Mouse (Mus musculus) adrenal gland, adult (tissue): Measurements from ENCODE around the gene Abcc5.
"Not testable (repeated sequence)": the region's sequence is repeated elsewhere in the genome, so short reads cannot be mapped to it uniquely, and the experiment has no call there.

Experiments used
- DNase-seq, 2 experiments: peaks; one replicate each; pipeline ENCODE4 v3.0.0; 2022 to 2023; ENCODE audit warnings: low spot score in 1 of 2; ENCODE audit not compliant: inconsistent age in 2 of 2

The Abcc5 gene

DNA sequence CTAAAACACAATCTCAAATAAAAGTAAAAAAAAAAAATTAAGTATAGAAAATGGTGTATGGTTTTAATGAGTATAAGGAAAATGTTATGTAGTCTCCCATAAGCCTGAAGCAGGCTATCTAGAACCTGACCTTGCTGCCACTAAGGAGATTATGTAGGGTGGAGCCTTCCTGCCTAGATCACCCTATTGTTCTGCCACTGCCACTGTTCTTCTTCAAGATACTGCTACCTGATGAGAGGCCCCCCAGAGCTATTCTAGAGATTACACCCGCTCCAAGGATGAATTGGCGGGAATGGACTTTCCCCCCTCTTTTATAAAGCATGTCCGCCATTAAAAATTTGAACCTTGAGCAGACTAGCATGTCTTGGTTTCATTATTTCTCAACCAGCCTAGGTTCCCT is 64.7 kb downstream of the Abcc5 start:
- DNase-seq: not testable (repeated sequence)

DNA sequence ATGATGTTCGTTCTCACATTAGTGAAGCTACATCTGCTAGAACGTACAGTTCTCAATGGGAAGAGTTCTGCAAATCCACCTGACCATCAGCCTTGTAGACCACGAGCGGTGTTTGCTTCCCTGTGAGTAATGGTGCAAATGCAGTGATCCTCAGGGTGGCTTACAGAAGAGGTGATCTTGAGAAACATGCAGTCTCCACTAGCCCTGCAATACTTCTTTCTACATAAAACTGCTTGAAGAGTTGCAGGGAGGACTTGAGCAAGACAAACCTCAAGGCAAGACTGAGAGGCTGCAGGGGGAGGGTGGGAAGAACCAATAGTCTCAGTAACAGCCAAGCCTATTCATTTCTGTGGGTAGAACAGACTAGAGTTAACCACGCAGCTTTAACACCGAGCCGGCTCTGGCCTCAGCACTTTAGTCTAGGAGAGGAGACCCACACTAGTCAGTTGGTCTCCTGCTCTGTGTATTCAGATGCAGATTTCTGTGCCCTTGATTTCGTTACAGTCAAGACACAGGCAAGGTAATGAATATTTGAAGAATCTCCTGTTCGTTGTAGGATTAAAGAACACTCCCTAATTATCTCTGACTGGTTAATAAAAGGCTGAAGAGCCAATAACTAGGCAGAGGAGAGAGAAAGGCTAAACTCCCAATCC is 66.4 kb downstream of the Abcc5 start:
- no peak for DNase-seq

GRCm38 (mm10) chr16:20357837-20358236 is 68.4 kb downstream of the Abcc5 start:
- no peak for DNase-seq

DNA sequence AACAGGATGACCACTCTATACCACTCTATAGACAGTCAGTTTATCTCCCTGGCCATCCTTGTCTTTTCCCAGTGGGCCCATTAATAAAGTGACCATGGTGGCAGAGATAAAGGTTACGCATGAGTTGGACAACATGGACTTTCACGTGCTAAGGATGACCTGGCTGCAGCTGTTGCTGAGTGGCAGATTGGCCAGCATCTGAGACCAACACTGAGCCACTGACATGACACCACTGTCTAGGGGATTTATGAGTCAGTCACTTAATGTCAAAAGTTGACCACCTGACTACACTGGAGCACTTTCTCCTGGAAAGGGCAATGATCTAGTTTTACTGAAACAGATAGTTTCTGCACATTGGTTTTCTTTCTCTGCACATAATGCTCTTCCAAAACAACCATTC is 71.4 kb downstream of the Abcc5 start:
- no peak for DNase-seq

DNA sequence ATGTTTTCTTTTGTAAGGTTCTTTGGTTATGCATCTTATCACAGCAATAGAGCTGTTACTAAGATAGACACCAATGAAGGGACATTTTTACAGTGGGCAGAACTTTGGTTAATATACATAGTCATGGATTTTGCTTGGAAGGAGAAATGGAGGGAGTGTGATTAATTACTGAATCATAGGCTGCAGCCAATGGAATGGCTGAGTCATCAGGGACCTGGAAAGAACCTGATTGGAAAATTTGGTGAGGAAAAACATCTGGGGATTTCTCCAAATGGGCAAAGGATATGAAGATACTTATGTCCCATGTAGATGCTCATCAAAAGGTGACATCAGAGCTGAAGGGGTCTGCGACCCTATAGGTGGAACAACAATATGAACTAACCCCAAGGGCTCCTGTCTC is 72.2 kb downstream of the Abcc5 start:
- peak in 1 of 2 experiments; percentile 46 for DNase-seq

DNA sequence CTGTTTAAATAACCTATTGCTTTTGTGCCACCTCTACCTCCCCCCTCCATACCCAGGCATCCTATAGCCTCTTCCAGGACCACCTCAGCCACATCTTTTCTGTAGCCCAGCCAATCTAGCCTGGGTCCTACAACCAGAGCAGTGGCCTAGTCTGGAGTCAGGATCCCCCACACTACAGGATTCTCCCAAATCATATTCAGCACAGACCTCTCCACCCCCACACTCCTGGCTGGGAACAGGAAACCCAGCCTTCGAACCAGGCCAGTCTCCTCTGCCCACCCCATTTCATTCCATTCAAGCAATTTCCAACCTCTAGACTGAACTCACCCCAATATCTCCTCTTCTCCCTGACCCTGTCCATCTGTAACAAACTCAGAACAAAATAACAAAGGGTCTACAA is 80.7 kb downstream of the Abcc5 start:
- DNase-seq: no peak

- DNase-seq: no peak
These were observed 87.6 kb downstream of the Abcc5 start for GRCm38 (mm10) chr16:20338616-20339015.

DNA sequence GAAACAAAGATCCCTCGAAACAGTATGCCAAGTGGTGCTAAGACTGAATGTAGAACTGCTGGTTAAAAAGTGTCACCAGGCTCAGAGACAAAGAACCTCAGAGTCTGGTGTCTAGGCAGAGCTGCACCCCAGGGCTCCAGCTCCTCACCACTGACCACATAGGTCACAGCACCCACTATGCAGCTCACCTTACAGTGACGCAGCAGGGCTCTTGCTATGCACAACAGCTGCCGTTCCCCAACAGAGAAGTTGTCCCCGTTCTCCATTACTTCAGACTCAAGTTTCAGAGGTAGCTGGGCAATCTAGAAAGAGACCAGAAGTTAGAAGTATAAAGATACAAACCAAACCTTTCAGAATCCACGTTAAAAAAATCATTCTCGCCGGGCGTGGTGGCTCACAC is 91.3 kb downstream of the Abcc5 start:
- no peak for DNase-seq

- DNase-seq: no peak
These were observed 97.9 kb downstream of the Abcc5 start for GRCm38 (mm10) chr16:20328306-20328705.

GRCm38 (mm10) chr16:20325286-20325685 is 100.9 kb downstream of the Abcc5 start, which contains the start of gene Cyp2ab1:
Gene Cyp2ab1 (minus strand): TSS chr16:20325404.
- no peak for DNase-seq

DNA sequence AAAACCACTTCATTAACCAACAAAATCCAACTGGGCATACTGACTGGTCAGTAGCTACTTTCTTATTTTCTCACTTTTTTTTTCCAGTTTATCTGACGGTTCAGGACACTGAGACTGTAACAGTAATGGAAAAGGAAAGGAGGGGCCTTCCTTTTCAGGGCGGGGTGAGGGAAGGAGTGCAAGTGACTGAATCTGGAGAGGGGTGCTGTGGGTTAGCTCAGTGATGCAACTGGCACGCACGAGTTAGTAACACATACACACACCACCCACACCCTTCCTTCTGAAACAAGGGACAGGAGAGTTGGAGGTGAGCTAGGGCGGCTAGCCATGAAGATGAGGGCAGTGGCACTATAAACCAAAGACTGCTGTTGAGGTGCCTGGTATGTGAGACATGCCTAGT is 102.3 kb downstream of the Abcc5 start:
- DNase-seq: no peak

DNA sequence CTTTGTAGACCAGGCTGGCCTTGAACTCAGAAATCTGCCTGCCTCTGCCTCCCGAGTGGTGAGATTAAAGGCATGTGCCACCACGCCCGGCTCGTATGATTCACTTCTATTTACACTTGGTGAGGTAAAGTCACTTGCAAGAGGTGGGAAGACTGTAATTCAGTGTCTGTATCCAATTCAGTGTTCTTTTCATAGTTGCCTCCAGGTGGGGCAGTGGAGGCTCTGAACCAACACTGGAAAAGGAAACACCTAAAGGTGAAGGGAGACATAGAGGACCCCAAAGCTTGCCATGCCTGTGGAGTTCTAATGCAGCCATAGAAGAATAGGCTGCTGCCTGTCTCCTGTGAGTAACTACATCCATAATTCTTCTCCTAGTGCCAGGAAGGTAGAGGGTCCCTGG is 103.9 kb downstream of the Abcc5 start:
- no peak for DNase-seq

DNA sequence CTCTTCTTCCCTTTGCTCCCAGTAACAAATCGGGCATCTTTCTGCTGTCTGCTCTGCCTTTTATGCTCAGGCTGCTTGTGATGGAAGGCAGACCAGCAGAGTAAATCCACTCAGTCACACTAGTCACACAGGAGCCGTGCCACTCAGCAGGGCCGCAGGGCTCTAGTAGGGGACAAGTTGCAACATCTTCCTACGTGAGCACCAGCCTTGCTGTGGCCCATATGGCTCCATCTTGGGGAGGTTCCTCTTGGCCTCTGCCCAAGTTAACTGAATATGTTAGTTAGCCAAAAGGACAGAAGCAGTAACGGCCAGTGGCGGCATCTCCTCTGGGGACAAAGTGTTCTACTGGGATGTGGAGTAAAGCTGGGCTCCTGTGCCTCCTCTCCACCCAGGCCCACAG is 109.4 kb downstream of the Abcc5 start:
- DNase-seq: no peak

DNA sequence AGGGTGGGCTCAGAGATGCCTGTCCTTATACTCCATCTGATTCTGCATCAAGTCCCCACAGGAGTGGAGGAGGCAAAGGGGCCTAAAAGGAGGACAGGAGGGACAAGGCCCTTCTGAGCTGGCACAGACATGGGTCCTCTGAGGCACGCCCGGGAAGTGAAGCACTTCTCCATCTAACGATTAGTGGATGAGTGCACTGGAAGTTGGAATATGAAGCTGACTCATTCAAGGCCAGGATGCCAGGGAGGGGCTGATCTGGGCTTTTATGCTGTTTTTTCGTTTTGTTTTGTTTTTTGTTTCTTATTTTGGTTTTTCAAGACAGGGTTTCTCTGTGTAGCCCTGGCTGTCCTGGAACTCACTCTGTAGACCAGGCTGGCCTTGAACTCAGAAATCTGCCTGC is 110.9 kb downstream of the Abcc5 start:
- peak in 1 of 2 experiments; percentile 60 for DNase-seq

GRCm38 (mm10) chr16:20312272-20312671 is 113.9 kb downstream of the Abcc5 start:
- no peak for DNase-seq

- peak; percentile 78 to 92 for DNase-seq
These were observed 124.2 kb downstream of the Abcc5 start, which contains the start of gene Parl for GRCm38 (mm10) chr16:20301770-20302649. Gene Parl (minus strand): TSS chr16:20302387.

- DNase-seq: no peak
These were observed 126.1 kb downstream of the Abcc5 start for GRCm38 (mm10) chr16:20300076-20300475.
